Mouse (Mus musculus) embryonic facial prominence, embryonic 12.5 days (tissue): ENCODE data around the gene Rab14. TPM values are rescaled to one million over a fixed set of nuclear protein-coding genes. Genes with fewer than 3 reads are reported as not detected.
A peak's percentile ranks its signal among the peaks of the same experiment; 100 is the strongest.

ENCODE experiments used
- ATAC-seq: fragments of 200-750 bp; cut with Nextera tagmentation; 2 replicates; pipeline ENCODE4 v1.8.0; 2017; ENCODE audit not compliant: insufficient number of reproducible peaks, insufficient read depth, low FRiP score, low TSS enrichment
- H3K27ac ChIP-seq: fragments of 300-500 bp; sonication (generic); 2 replicates; pipeline ENCODE4 v1.5.1; 2016; ENCODE audit warnings: mild to moderate bottlenecking
- H3K27me3 ChIP-seq: fragments of 300-500 bp; sonication (generic); 2 replicates; pipeline ENCODE4 v1.6.1; 2016; ENCODE audit warnings: mild to moderate bottlenecking, moderate library complexity
- H3K36me3 ChIP-seq: fragments of 300-500 bp; sonication (generic); 2 replicates; pipeline ENCODE4 v1.6.1; 2016; ENCODE audit warnings: mild to moderate bottlenecking
- H3K4me1 ChIP-seq: fragments of 300-500 bp; sonication (generic); 2 replicates; pipeline ENCODE4 v1.6.1; 2016
- H3K4me2 ChIP-seq: fragments of 300-500 bp; sonication (generic); replicated peaks from 2 replicates; pipeline ENCODE4 v1.6.1; 2016; ENCODE audit warnings: mild to moderate bottlenecking, moderate library complexity
- H3K4me3 ChIP-seq: fragments of 300-500 bp; sonication (generic); 2 replicates; pipeline ENCODE4 v1.5.1; 2016; ENCODE audit warnings: mild to moderate bottlenecking
- H3K9ac ChIP-seq: fragments of 300-500 bp; sonication (generic); 2 replicates; pipeline ENCODE4 v1.6.1; 2016; ENCODE audit warnings: mild to moderate bottlenecking, moderate library complexity
- H3K9me3 ChIP-seq: fragments of 300-500 bp; sonication (generic); 2 replicates; pipeline ENCODE4 v1.6.1; 2016; ENCODE audit warnings: mild to moderate bottlenecking, moderate library complexity
- WGBS: fragments of 180-500 bp; shearing (Covaris S2); methylation state at CpG from one replicate; pipeline ENCODE4 v1.1.7; 2016; 5-methylcytosine and 5-hydroxymethylcytosine counted together
- polyA plus RNA-seq: library from polyadenylated mRNA; unstranded; fragments of >200 nt; fragmentation: Nextera tagmentation; extraction: Ambion mirVana; gene quantifications from 2 replicates; pipeline ENCODE4 v1.2.1, GENCODE M21; 2016

Gene Rab14
- polyA plus RNA-seq, 1 experiment from 2014 or later: 329 TPM

DNA sequence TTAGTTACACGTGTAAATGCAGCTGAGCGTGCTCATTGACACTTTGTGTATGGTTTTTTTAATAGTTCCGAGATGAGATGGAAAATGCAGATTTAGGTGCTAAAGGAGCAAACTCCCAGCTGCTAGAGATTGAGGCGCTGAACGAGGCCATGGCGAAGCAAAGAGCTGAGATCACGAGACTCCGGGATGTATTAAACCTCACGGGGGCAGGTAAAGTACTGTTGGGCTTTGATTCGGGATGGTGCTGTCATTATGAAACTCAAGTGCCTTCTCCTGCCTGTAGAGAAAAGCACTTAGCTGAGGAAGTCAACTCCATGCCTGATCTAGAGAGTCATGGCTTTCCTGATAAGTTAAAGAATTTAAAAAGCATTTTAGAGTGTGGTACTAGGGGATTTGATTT, 52.1 kb downstream of the Rab14 start:
- 92% methylated on average over 10 of the region's 10 CpGs for WGBS
- Histone ChIP-seq H3K27ac (no peak overlapping the region), H3K9me3 (no peaks in the 10 kb centered on the region), H3K27me3 (no peaks in the 10 kb centered on the region), H3K4me2 (no peak overlapping the region), H3K4me1 (no peaks in the 10 kb centered on the region), H3K9ac (no peak overlapping the region), H3K36me3 (peaks cover 93% of the 10 kb centered on the region), H3K4me3 (no peak overlapping the region)
- ATAC-seq: no peak

DNA sequence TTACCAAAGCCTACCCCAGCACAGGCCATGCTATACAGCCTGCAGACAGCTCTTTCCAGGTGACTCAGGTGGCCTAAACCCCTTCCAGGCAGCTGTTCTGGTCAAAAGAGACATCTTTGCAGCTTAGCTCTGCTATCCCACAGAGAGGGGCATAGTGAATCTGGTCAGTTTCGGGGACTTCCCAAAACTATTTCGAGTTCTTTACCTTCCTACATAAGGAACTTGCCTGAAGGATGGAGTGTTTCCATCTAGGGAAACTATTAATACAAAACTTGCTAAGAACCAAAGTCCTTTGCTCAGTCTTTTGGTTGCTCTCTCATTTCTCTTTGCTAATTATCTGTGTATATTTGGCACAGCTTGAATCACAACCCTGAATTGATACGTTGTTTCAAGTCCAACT, 59.2 kb downstream of the Rab14 start:
- 90% methylated on average over 3 of the region's 3 CpGs for WGBS
- H3K9ac ChIP-seq: no peak overlapping the region
- H3K4me3 ChIP-seq: no peak overlapping the region
- ATAC-seq: no peak
- no peaks in the 10 kb centered on the region for H3K9me3 ChIP-seq
- H3K4me2 ChIP-seq: no peak overlapping the region
- H3K4me1 ChIP-seq: no peaks in the 10 kb centered on the region
- no peaks in the 10 kb centered on the region for H3K27me3 ChIP-seq
- peaks cover 78% of the 10 kb centered on the region for H3K36me3 ChIP-seq
- no peak overlapping the region for H3K27ac ChIP-seq

DNA sequence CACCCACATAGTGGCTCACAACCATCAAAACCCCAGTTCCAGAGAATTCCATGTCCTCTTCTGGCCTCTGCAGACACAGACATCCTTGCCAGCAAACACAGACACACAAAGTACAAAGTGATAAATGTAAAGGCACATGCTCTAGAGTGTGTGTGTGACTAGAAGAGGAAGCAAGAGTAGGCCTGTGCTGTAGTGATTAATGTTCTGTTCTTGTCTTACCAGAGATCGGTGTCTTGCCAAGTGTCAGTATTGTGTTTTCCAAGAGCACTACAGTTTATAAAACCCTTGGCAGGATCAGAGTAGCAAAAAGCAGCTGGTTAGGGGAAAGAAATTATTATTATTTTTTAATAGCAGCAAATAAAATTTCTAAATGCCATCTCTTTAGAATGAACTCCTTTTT, 62.3 kb downstream of the Rab14 start:
- H3K27me3 ChIP-seq: no peaks in the 10 kb centered on the region
- no peaks in the 10 kb centered on the region for H3K9me3 ChIP-seq
- ATAC-seq: no peak
- no peak overlapping the region for H3K4me3 ChIP-seq
- H3K36me3 ChIP-seq: peaks cover 67% of the 10 kb centered on the region
- WGBS: 90% methylated on average over 1 of the region's 1 CpGs
- no peak overlapping the region for H3K9ac ChIP-seq
- H3K4me1 ChIP-seq: no peaks in the 10 kb centered on the region
- no peak overlapping the region for H3K27ac ChIP-seq
- no peak overlapping the region for H3K4me2 ChIP-seq

DNA sequence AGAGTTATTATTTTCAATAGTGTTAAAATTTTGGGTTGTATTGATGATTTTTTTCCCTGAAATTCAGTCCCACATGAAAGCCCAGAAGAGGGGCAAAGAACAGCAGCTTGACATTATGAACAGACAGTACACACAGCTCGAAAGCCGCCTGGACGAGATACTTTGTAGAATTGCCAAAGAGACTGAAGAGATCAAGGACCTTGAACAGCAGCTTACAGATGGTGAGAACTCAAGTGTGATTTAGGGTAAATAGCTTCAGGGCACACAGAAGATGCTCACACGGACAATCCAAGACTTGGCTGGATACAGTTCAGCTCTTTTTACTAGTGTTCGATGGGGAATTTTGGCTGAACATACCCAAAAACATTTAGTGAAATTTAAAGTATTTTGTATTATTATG, 67.0 kb downstream of the Rab14 start:
- no peaks in the 10 kb centered on the region for H3K27me3 ChIP-seq
- no peak for ATAC-seq
- no peak overlapping the region for H3K4me2 ChIP-seq
- no peak overlapping the region for H3K9ac ChIP-seq
- H3K36me3 ChIP-seq: peaks cover 36% of the 10 kb centered on the region
- H3K4me1 ChIP-seq: peaks cover 12% of the 10 kb centered on the region
- no peak overlapping the region for H3K4me3 ChIP-seq
- no peak overlapping the region for H3K27ac ChIP-seq
- 65% methylated on average over 5 of the region's 5 CpGs for WGBS
- no peaks in the 10 kb centered on the region for H3K9me3 ChIP-seq

- 6% methylated on average over 5 of the region's 5 CpGs for WGBS
Measured at GRCm38 (mm10) chr2:35132662-35133055, 68.3 kb downstream of the Rab14 start.

DNA sequence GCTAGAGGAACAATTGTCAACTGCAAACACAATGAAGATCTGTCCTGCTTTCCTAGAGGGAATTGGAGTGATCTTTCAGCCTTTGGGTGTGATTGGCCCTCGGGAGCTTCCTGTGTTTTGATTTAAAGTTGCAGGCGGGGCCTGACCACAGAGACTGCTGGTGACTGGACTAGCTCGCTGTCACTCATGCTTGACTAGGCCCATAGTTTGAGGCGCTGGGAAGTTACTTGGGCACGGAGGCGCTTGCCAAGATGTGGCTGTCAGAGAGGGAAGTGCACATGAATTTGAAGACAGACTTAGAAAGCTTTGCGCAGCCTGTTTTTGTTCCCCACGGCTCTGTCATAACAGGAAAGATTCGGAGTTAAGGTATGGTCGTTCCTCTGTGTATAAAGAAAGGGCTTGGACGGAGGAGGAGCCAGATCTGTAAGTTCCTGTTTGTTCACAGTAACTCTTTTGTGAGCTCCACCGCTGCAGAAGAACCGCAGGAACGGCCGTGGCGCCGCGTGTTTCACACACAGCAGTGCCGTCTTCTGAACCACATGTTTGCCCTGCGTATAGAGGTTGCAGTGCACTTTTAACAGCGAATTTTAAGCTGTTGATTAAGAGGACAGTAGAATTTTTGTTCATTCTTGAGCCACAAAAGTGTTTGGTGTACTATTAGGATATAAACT, 68.8 kb downstream of the Rab14 start:
- WGBS: under 1% methylated on average over 21 of the region's 21 CpGs
- ATAC-seq: peak; percentile 98

More at GRCm38 (mm10) chr2:35132662-35133055, 68.3 kb downstream of the Rab14 start:
- Histone ChIP-seq H3K27ac (peak overlapping the region; percentile 85), H3K36me3 (peaks cover 23% of the 10 kb centered on the region), H3K4me3 (peak overlapping the region; percentile 51), H3K9me3 (no peaks in the 10 kb centered on the region), H3K4me1 (peaks cover 12% of the 10 kb centered on the region), H3K4me2 (peak overlapping the region; percentile 71), H3K27me3 (no peaks in the 10 kb centered on the region), H3K9ac (peak overlapping the region; percentile 55)
- no peak for ATAC-seq

GRCm38 (mm10) chr2:35131491-35131890, 69.4 kb downstream of the Rab14 start:
- H3K4me1 ChIP-seq: peaks cover 12% of the 10 kb centered on the region
- peak overlapping the region; percentile 65; the same call in 1 of the 2 replicates for H3K27ac ChIP-seq
- H3K4me3 ChIP-seq: no peak overlapping the region
- peak overlapping the region; percentile 71 for H3K4me2 ChIP-seq
- H3K9ac ChIP-seq: no peak overlapping the region
- H3K36me3 ChIP-seq: peaks cover 15% of the 10 kb centered on the region
- H3K27me3 ChIP-seq: no peaks in the 10 kb centered on the region
- H3K9me3 ChIP-seq: no peaks in the 10 kb centered on the region
- ATAC-seq: no peak

More for the DNA sequence above, 68.8 kb downstream of the Rab14 start:
- H3K27ac ChIP-seq: peak overlapping the region; percentile 85
- no peaks in the 10 kb centered on the region for H3K27me3 ChIP-seq
- peak overlapping the region; percentile 55 for H3K9ac ChIP-seq
- H3K36me3 ChIP-seq: peaks cover 18% of the 10 kb centered on the region
- H3K4me1 ChIP-seq: peaks cover 12% of the 10 kb centered on the region
- no peaks in the 10 kb centered on the region for H3K9me3 ChIP-seq
- H3K4me3 ChIP-seq: peak overlapping the region; percentile 51
- peak overlapping the region; percentile 71 for H3K4me2 ChIP-seq

Other genes with a start within 250 kb of the Rab14 start
- 1.8 and 2.2 TPM in 2 replicates for gene Traf1, start 239.3 kb downstream of the Rab14 start, polyA plus RNA-seq
- gene Hc, start 139.7 kb downstream of the Rab14 start, polyA plus RNA-seq: 0.10 and 0.25 TPM in 2 replicates
- gene AI182371, start 99.6 kb downstream of the Rab14 start, polyA plus RNA-seq: 0.19 and 0.55 TPM in 2 replicates
- 28.7 and 31.2 TPM in 2 replicates for gene Cntrl, start 91.6 kb downstream of the Rab14 start, polyA plus RNA-seq
- 130 and 133 TPM in 2 replicates for gene Gsn, start 55.3 kb upstream of the Rab14 start, polyA plus RNA-seq
- 24.1 and 25.2 TPM in 2 replicates for gene Stom, start 135.9 kb upstream of the Rab14 start, polyA plus RNA-seq
- gene 4930568D16Rik, start 166.6 kb upstream of the Rab14 start, polyA plus RNA-seq: not detected in 2 replicates
- gene 4930402F06Rik, start 196.1 kb upstream of the Rab14 start, polyA plus RNA-seq: not detected in 2 replicates